Mouse (Mus musculus) heart, postnatal 14 days (tissue): ENCODE results near the gene Gle1. TPM values are rescaled to one million over a fixed set of nuclear protein-coding genes. Genes with fewer than 3 reads are reported as not detected.
A peak's percentile ranks its signal among the peaks of the same experiment; 100 is the strongest.

Experiments
- DNase-seq, 2 experiments: peaks; one replicate each; pipeline ENCODE4 v3.0.0; 2021 to 2022
- intact Hi-C: fragments of 180-260 bp; cut with DNase I; formaldehyde crosslinking; loops from one replicate; pipeline ENCODE4 v1.15.1; 2025
- microRNA-seq, 2 experiments: library from miRNA; unstranded; fragments of <30 nt; microRNA quantifications; one replicate each; pipeline ENCODE4 v1.2.0; 2021 to 2022
- total RNA-seq, 2 experiments: library from RNA; stranded (reverse); gene quantifications; 2 replicates each; pipeline ENCODE4 v1.2.3; 2021

Gene Gle1
- total RNA-seq, 2 experiments from 2014 or later = 25.1 to 25.2 TPM

GRCm38 (mm10) chr2:29948896-29949295 is 13.7 kb downstream of the Gle1 start:
- intact Hi-C loops = no loop called here
- no peak for DNase-seq

- intact Hi-C loops = no loop called here
- DNase-seq = no peak
These were observed 26.0 kb downstream of the Gle1 start for GRCm38 (mm10) chr2:29961246-29961645.

GRCm38 (mm10) chr2:29964354-29965249 is 29.4 kb downstream of the Gle1 start:
- intact Hi-C loops = loop anchor here (2.0 kb wide), 1 partner anchor 30 kb away; the partner anchor contains the start of gene Gle1
- DNase-seq = peak; percentile 26 to 40

- peak; percentile 98 to 99 for DNase-seq
- intact Hi-C loops = loop anchor here (2.0 kb wide), 1 partner anchor 31 kb away; the partner anchor contains the start of gene Gle1
These were observed 30.1 kb downstream of the Gle1 start, which contains the start of gene Sptan1 for GRCm38 (mm10) chr2:29965250-29965843. Sptan1 (plus strand) TSS chr2:29965560.

- DNase-seq = peak; percentile 50 to 60
- intact Hi-C loops = loop anchor here (2.0 kb wide), 1 partner anchor 31 kb away; the partner anchor contains the start of gene Gle1
These were observed 30.7 kb downstream of the Gle1 start for GRCm38 (mm10) chr2:29965906-29966305.

- DNase-seq = no peak
- intact Hi-C loops = no loop called here
These were observed 31.6 kb downstream of the Gle1 start for GRCm38 (mm10) chr2:29966826-29967225.

GRCm38 (mm10) chr2:29967768-29968167 is 32.5 kb downstream of the Gle1 start:
- intact Hi-C loops = no loop called here
- no peak for DNase-seq

GRCm38 (mm10) chr2:29968638-29969037 is 33.4 kb downstream of the Gle1 start:
- intact Hi-C loops = no loop called here
- DNase-seq = no peak

GRCm38 (mm10) chr2:29971838-29972635 is 36.8 kb downstream of the Gle1 start:
- intact Hi-C loops = no loop called here
- peak; percentile 77 to 85 for DNase-seq

GRCm38 (mm10) chr2:29973525-29973924 is 38.3 kb downstream of the Gle1 start:
- intact Hi-C loops = no loop called here
- no peak for DNase-seq

- DNase-seq = peak; percentile 36 to 63
- intact Hi-C loops = loop anchor here (1.0 kb wide), 1 partner anchor 42 kb away; the partner anchor contains the start of gene Gle1
These were observed 42.1 kb downstream of the Gle1 start for GRCm38 (mm10) chr2:29977307-29977706.

- intact Hi-C loops = loop anchor here (5.0 kb wide), 1 partner anchor 163 kb away; no protein-coding TSS in a partner anchor
- DNase-seq = no peak
These were observed 45.4 kb downstream of the Gle1 start for GRCm38 (mm10) chr2:29980661-29981060.

GRCm38 (mm10) chr2:29991962-29992361 is 56.7 kb downstream of the Gle1 start:
- no peak for DNase-seq
- intact Hi-C loops = loop anchor here (2.0 kb wide), 1 partner anchor 13 kb away; no protein-coding TSS in a partner anchor

GRCm38 (mm10) chr2:30009101-30009500 is 73.9 kb downstream of the Gle1 start:
- intact Hi-C loops = no loop called here
- DNase-seq = no peak

Small RNA genes within 50 kb of the gene (microRNA-seq; reads per million reads assigned to microRNA genes)
- 2.2 to 3.1 reads per million in 2 experiments for gene Mir6997

Other genes starting within 250 kb of the Gle1 start
- not detected for gene Gm13420, start 183.7 kb upstream of the Gle1 start, total RNA-seq
- gene Gm13547, start 176.1 kb upstream of the Gle1 start, total RNA-seq = not detected
- 10 to 100 TPM; 17.5 to 18.3 TPM for gene Coq4, start 147.9 kb upstream of the Gle1 start, total RNA-seq
- gene Trub2, start 146.9 kb upstream of the Gle1 start, total RNA-seq = 10 to 100 TPM; 30.5 to 34.1 TPM
- 10 to 100 TPM; 20.0 to 21.7 TPM for gene Slc27a4, start 132.8 kb upstream of the Gle1 start, total RNA-seq
- gene Urm1, start 115.4 kb upstream of the Gle1 start, total RNA-seq = 10 to 100 TPM; 30.4 to 31.7 TPM
- 10 to 100 TPM in 1 of 2 experiments, 1 to 10 TPM in 1; 9.3 to 10.3 TPM for gene Cercam, start 66.3 kb upstream of the Gle1 start, total RNA-seq
- gene Odf2, start 46.2 kb upstream of the Gle1 start, total RNA-seq = 10 to 100 TPM; 24.5 to 29.1 TPM
- 100 to 1,000 TPM; 255 TPM for gene Sptan1, start 30.1 kb downstream of the Gle1 start, total RNA-seq
- gene Wdr34, start 113.5 kb downstream of the Gle1 start, total RNA-seq = 1 to 10 TPM; 7.2 TPM
- gene Set, start 122.0 kb downstream of the Gle1 start, total RNA-seq = 10 to 100 TPM; 93.9 to 97.0 TPM
- gene Pkn3, start 142.3 kb downstream of the Gle1 start, total RNA-seq = 10 to 100 TPM; 10.3 to 12.2 TPM
- 1 to 10 TPM; 5.2 to 5.6 TPM for gene Zdhhc12, start 158.2 kb downstream of the Gle1 start, total RNA-seq
- 10 to 100 TPM; 25.1 to 27.7 TPM for gene Zer1, start 189.2 kb downstream of the Gle1 start, total RNA-seq
- 10 to 100 TPM; 18.8 to 19.6 TPM for gene Tbc1d13, start 198.3 kb downstream of the Gle1 start, total RNA-seq
- 10 to 100 TPM; 74.1 to 78.0 TPM for gene Endog, start 236.1 kb downstream of the Gle1 start, total RNA-seq
- gene Spout1, start 243.0 kb downstream of the Gle1 start, total RNA-seq = 1 to 10 TPM; 5.9 to 6.3 TPM